Mouse (Mus musculus) T-helper 2 cell (primary cell): Measurements from ENCODE around the gene Xrcc6.
"Not testable (repeated sequence)": the region's sequence is repeated elsewhere in the genome, so short reads cannot be mapped to it uniquely, and the experiment has no call there.

Experiments used
- in situ Hi-C: fragments of 300-600 bp; cut with MboI, MseI; formaldehyde crosslinking; loops from one replicate; pipeline ENCODE4 v1.15.1; 2025; ENCODE audit warnings: high pct_unique_total_duplicates

Gene Xrcc6

DNA sequence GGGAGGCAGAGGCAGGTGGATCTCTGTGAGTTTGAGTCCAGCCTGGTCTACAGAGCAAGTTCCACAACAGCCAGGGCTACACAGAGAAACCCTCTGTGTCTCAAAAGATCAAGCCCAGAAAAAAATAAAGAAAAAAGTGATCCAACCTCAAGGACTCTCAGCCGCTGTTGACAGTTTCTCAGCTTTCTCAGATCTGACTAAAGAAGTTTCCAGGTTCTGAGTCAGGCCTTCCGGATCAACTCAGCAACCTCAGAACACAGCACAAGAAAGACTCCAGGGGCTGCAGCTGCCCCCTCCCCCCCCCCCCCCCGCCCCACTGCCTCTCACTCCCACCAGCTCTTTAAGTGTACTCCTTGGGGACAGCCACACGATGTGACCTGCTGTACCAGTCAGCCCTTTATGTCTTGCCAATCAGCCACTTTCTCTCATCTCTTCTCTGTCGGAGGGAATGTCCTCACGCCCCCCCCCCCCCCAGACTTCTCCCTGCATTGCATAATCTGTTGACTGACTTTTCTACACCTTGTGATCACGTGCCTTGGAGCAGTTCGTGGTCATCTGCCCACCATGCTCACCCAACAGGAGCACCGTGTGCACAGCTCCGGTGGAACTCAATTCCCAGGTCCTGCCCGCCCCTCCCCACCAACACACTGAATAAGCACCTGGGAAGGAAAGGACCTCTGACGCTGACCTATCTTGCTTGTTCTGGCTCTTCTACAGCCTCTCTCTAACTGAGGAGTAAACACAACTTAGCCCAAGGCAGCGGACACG lies 21.4 kb upstream of the Xrcc6 start:
- in situ Hi-C loops: no loop called here

DNA sequence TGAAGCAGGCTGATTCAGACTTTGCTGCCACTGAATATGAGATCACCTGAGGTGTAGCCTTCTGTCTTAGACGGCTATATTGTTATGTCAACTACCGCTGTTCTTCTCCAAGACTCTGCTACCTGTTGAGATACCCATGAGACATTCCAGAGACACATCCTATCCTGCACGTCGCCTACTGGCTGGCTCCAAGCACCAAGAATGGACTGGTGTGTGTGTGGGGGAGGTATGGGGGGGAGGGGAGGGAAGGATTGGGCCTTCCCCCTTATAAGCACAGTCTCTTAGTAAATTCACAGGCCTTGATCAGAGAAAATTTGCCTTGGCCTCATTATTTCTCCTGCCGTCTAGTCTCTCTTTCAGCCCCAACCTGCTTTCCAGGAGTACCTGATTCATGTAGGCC lies 19.8 kb upstream of the Xrcc6 start:
- in situ Hi-C loops: no loop called here

DNA sequence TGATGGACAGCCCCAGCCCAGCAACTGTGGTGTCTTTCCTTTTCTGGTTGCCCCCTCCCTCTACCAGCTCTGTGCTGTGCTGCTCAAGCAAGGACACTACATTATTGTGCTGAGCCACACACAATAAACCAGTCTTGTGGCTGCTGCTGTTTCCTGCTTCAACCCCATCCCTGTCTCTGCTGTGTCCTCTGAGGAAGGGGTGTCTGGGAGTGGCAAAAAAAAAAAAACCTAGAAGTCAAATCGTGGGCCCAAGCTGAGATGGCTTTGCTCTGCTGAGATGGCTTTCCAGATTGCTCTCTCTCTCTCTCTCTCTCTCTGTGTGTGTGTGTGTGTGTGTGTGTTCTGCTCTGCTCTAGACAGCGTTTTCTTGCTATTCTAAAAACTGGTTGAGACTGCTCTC lies 19.2 kb upstream of the Xrcc6 start:
- in situ Hi-C loops: no loop called here

DNA sequence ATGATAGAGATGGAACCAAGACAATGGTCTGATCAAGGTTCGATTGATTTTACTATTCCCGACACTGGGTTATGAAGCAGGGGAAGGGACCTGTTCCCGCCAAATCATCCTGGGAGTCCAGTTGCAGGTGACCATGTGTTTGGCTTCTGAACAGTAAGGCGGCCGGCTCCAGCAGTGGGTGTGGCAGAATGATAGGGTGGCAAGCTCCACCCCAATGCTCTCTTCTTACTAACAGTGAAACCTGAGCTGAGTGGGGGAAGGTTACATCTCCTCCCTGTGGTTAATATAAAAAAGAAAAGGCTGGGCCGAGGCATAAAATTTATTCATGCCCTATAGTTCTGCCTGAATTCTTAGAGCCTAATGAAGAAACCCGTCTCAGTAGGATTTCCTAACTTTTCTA lies 18.5 kb upstream of the Xrcc6 start:
- in situ Hi-C loops: no loop called here

DNA sequence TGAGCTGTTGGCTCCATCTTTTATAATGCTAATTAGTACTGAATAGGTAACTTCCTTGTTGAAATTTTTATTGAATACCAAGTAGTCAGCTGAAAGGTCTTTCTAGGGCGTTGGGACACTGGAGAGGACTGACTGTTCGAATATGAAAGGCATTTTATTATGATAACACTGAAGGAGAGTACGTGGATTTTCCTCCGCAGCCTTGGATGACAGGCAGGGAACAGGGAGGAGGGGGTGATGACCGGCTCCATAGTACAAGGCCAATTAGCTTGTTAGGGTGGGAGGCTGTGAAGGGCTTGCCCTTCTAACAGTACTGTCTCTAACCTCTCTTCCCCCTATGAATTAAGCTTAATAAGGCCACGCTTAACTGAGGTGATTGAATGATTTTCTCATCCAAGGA lies 18.0 kb upstream of the Xrcc6 start:
- in situ Hi-C loops: not testable (repeated sequence)

DNA sequence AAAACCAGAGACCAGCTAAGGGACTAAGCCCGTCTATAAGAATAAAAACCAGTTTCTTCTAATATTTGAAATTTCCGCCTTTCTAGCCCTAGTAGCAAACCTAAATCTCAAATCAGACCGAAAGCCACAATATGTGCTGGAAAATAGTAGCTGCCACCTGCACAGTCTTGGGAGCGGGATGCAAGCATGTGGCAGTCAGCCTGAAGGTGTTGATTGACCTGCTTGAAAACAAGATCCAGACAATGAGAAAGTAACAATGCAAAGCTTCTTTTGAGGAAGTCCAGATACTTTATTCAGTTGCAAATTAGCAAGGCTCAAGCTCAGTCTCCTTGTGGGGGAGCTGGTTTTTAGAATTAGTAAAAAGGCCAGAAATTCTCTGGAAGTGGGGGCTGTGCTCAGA lies 17.1 kb upstream of the Xrcc6 start:
- in situ Hi-C loops: not testable (repeated sequence)

DNA sequence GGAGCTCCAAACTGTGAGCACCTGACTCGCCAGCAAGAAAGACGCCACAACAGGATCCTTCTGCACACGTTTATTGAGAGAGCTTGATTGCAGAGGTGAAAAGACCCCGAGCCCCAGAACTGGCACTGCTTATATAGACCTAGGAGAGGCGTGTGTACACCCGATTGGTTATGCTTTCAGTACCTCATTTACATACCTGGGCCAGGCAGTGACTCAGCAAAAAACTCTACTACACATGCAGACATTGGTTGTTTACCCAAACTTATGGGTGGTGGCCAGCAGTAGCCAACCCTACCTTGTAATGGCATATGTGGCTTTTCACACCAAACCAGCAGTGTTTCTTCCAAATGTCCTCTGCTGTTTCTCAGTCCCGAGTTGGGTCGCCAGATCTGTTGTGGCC lies 12.5 kb upstream of the Xrcc6 start:
- in situ Hi-C loops: not testable (repeated sequence)

DNA sequence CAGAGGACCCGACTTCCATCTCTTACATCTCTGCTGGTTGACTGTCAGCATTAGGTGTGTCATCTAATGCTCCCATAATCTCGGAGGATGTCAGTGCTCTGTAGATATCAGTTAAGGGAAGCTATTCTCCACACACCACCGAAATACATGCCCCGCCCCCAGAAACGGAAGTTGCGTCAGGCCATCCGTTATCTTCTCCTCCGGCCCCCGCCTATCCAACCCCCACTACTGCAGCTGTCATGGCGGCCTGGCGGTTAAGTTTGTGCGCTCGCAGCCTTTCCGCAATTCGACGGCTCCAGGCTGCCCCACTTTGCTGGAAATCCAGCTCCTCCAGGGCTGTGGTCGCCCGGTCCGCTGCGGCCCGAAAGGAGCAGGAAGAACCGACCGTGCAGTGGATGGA lies 7.3 kb upstream of the Xrcc6 start, which contains the start of gene 1700029P11Rik:
Gene 1700029P11Rik (plus strand): TSS at position 220 of the 400 bp plus-strand sequence.
- in situ Hi-C loops: no loop called here

DNA sequence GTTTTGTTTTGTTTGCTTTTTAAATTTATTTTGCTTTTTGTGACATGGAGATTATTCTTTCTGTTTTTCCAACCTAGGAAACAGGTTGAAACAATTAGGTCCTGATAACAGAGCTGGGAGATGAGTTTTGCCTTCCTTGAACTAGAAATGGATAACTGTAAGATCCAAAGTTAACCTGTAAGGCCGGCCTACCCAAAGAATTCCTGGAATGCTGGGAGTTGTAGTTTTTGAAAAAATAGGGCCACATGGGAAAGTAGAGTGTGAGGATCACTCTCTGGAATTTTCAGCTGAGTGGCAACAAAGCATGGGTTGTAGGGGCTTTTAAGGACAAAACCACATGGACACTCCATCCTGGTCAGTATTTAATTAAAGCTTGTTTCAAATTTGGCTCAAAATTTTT lies 5.5 kb upstream of the Xrcc6 start:
- in situ Hi-C loops: no loop called here

DNA sequence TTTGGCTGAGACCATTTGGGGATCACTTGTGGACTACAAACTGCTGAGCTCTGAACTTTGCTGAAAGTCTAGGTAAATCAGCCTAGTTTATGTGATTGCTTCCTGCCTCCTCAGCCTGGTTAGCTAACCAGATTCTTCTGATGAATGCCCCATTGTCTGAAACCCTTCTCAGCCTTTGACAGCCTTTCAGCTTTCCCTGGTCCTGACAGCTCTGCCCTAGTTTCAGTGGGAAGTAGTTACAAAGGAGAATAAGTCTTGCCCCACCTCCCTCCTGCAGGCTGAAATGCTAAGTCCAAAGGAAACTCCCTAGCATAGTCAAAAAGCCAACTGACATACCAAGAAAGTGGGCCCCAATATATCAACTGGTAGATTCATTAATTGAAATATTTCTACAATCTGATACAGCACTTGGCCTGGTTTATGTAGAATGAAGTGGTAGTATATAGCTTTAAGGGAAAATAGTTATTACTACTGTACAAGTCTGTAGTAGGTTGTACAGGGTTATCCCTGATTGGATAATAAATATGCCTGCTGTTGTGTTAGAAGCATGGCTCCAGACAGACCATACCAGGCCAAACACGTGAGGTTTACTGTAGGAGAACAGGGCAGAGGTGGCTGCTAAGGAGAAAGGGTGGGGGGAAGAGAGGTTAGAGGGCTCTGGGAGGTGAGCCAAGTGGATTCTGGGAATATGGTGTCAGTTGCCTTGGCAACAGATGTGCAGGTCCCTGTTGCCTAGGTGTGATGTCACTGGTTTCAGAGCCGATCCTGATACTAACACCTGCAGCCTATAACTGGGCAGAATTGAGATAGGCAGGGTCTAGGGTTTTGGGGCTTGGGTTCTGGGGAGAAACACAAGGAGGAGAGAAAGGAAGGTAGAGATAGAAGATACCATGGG lies 2.1 kb upstream of the Xrcc6 start:
- in situ Hi-C loops: no loop called here

DNA sequence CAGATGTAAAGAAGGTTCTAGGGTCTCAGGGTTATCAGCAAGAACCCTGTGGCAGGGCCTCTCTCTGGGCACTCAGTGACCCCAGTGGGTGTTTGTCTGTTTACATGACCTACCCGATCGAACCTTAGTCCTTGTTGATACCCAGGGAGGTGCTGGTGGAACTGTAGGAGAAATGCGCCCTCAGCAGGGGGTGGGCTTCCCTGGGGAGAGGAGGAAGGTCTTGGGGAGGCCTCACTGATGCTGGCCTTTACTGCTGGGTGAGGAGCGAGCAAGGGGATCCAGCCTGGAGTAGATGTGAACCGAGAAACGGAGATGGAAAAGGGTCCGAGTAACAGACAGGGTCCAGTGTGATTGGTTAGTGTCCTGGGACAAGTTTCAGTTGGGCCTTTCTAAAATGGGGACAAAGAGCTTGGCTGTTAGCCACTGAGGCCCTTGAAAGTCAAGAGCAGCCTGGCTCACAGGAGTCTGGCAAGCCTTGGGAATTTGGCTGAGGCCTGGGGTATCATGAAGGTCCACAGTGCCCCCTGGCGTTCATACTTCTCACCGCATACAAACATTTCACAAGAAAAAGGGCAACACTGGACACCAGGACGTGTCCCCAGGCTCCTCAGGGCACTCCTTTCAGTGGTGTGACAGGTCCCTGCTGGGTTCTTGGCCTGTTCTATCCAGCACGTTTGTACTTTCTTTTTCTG lies 1.9 kb downstream of the Xrcc6 start:
- in situ Hi-C loops: loop anchor here (5.0 kb wide), 1 partner anchor 37 kb away; no protein-coding TSS in a partner anchor

DNA sequence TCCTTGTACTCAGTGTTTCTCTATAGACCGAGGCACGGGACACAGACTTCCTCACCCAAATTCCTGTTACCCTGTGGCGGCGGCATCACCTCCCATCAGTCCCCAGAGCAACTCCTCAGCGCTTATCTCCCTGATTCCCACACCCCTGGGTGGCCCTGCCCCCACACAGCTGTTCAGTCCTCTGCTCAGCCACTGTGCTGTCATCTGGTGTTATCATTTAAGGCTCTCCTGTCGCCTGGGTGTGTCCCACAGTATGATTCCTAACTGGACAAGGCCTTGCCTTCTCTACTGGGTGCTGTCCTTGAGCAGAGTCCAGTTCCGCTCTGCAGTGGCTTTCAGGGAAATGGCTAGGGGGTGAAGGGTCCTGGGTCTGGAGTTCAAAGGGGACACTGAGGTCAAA lies 2.9 kb downstream of the Xrcc6 start:
- in situ Hi-C loops: loop anchor here (5.0 kb wide), 1 partner anchor 38 kb away; no protein-coding TSS in a partner anchor

DNA sequence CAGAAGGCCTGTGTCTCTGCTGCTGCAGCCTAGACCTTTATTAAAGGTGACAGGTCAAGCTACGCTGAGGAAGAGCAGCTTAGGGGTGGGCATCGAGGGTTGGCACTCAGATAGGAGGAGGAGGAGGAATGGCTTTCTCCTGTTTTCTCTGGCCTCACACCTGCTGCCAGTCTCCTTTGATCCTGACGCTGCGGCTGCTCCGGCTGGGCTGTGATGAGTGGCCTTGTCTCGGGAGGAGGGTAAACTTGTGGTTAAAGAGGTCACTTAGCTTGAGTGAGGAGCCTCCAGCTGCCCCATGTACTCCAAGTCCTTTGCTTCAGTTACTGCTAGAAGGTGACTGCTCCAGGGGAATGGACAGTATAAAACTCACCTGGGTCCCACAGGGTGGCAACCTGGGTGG lies 6.4 kb downstream of the Xrcc6 start:
- in situ Hi-C loops: loop anchor here (5.0 kb wide), 1 partner anchor 42 kb away; no protein-coding TSS in a partner anchor

DNA sequence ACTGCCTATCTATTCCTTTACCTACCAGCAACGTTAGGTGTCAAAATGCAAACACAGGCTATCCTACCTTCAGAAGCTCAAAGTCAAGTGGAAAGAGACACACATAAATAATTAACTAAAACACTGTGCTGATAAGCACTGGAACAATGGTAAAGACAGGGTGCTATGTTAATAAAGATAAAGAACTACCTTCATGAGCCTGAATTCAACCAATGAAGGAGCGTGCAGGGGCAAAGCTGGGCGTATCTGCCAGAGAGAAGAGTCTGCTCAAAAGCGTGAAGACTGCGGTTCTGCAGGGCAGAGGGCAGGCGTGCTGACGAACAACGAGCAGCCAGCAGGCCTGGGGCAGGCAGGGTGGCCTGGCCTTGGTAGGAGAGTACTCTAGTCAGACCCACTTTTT lies 16.6 kb downstream of the Xrcc6 start:
- in situ Hi-C loops: no loop called here

DNA sequence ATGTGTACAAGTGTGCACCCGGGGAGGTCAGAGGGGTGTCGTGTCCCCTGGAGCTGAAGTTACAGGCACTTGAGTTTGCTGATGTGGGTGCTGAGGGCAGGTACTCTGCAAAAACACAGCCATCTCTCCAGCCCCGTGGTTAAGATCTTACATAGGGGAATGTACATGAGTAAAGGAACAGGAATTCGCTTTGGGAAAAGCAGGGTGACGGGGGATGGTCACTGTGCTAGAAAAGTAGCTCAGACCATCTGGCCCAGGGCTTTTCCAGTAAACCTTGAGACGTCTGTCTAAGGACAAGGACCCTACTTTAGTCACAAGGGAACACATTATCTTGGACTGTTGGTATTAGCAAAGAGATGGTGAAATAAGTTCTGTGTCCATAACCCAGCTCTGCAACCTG lies 24.3 kb downstream of the Xrcc6 start:
- in situ Hi-C loops: no loop called here

DNA sequence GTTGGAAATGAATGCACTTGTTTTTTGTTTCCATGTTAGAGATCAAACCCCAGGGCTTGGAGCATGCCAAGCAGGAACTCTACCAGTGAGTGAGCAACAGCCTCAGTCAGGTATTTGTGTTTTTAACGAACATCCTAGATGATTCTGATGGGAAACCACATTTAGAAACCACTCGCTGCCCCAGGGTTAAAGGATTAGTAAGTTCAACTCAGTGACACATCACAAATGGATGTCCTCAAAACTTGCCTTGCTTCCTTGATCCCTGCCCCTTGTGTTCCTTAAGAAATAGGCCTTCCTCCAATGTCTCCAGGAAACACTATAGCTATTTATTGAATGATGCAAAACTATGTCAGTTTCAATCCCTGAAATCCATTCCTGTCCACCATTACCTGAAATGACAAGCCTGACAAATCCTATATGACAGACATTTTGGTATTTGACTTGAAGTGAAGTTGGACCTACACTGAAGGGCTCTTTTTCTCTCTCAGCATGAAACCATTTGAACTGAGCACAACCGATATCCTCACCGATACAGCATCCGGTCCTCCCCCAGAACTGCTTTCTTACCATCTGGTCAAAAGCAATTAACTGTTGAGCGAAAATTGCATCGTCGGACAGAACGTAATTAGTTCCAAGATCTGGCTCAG lies 27.2 kb downstream of the Xrcc6 start:
- in situ Hi-C loops: no loop called here

DNA sequence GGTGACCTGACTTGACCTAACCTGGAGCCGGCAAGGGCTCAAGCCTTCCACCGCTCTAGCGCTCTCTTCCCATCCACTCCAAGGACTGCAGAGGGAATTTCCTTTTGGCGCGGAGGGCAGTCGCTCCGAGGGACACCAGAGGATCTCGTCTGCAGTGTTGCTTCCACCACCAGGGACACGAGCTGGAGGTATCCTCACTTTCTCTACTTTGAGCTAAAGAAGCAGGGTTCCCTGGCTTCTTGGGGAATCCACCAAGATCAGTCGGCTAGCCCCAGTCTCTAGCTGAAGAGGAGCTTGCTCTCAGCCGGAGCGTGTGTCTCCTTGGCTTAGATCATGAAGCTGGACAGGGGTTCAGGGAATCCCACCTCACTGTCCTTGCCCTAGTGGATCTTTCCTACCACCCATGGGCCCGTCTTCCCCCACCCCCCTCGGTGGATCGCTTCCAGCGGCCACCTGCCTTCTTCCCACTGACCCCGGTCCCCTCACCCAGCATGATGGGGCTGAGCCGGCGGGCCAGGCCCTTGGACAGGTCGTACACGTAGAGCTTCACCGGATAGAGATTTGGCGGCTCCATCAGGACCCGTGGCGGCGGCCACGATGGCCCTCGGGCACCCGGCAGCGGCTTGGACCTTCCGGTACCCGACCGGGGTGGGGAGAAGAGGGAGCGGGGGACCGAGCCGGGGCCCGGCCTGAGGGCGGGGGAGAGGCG lies 27.9 kb downstream of the Xrcc6 start:
- in situ Hi-C loops: no loop called here

DNA sequence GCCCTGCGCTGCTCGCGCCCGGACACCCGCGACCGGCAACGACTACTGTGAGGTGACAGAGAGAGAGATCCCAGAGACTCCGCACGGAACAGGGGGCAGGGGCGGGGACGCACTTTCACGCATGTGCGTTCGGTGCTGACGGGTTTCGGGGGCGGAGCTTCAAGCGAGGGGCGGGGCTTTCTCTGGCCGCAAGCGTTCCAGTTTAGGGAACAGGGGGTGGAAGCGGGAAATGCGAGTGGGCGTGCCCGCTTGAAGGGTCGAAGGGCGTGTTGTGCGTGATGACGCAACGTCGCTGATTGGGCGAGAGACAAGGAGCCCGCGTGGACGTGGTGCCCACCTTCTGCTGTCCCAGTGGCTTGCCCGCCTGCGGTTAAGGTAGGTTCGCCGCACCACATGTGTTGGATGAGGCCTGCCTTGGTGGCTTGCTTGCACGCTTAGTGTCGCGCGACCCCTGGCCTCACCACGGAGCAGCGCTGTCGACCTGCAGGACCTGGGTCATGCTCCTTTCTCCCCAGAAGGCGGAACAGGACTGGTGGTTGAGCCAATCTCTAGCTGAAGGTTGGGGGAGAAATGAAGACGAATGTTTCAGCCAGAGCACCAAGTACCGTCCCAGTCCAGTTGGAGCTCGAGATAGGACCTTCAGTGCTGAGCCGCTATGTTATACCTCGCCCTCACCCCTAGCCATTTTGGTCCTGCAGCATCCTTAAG lies 28.6 kb downstream of the Xrcc6 start:
- in situ Hi-C loops: no loop called here

DNA sequence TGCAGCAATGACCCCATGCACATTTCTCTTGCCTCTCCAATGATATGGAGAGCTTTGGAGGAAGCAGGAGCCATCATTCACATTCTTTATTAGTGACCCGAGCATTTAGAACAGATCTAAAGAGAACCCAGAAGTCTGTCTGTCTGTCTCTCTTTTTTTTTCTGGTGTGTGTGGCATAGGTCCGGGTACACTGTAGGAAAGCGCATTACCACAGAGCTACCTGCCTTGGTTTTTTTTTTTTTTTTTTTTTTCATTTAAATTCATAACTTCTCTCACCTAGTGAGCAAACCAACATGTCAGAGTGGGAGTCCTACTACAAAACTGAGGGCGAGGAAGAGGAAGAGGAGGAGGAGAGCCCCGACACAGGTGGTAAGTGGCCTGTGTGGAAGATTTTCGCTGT lies 29.2 kb downstream of the Xrcc6 start:
- in situ Hi-C loops: no loop called here

DNA sequence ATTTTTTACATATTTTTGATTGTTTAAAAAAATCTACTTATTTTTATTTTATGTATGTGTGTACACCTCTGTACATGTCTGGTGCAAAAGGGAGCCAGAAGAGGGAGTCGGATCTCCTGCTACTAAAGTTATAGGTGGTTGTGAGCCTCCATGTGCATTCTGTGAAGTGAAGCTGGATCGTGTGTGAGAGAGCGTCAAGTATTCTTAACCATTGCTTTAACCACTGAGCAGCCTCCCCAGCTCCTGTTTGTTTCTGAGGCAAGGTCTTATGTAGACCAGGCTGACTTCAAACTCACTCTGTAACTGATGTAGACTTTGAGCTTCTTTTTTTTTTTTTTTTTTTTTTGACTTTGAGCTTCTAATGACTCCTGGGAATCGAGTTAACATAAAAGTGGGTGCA lies 29.8 kb downstream of the Xrcc6 start:
- in situ Hi-C loops: no loop called here
